Mouse (Mus musculus): ENCODE results near the gene Tex11. TPM values are rescaled to one million over a fixed set of nuclear protein-coding genes. Genes with fewer than 3 reads are reported as not detected.

Tex11 gene
- polyA plus RNA-seq, 1 experiment from 2014 or later, result 0.29 TPM

Other genes with a start within 250 kb of the Tex11 start
- 0.24 and 0.71 TPM in 2 replicates for gene Slc7a3, start 26.4 kb upstream of the Tex11 start, polyA plus RNA-seq (2016; fragmentation: Nextera tagmentation; extraction: Ambion mirVana)
- 47.4 and 49.5 TPM in 2 replicates for gene Snx12, start 162.9 kb upstream of the Tex11 start, polyA plus RNA-seq (2016; fragmentation: Nextera tagmentation; extraction: Ambion mirVana)
- gene Foxo4, start 194.9 kb upstream of the Tex11 start, polyA plus RNA-seq (2016; fragmentation: Nextera tagmentation; extraction: Ambion mirVana), result 1.4 and 1.7 TPM in 2 replicates
- gene Gm614, start 204.3 kb upstream of the Tex11 start, polyA plus RNA-seq (2016; fragmentation: Nextera tagmentation; extraction: Ambion mirVana), result not detected in 2 replicates
- gene Il2rg, start 208.6 kb upstream of the Tex11 start, polyA plus RNA-seq (2016; fragmentation: Nextera tagmentation; extraction: Ambion mirVana), result 10.7 and 11.8 TPM in 2 replicates
- not detected in 2 replicates for gene Gm20489, start 209.4 kb upstream of the Tex11 start, polyA plus RNA-seq (2016; fragmentation: Nextera tagmentation; extraction: Ambion mirVana)
- 30.5 and 30.7 TPM in 2 replicates for gene Med12, start 214.4 kb upstream of the Tex11 start, polyA plus RNA-seq (2016; fragmentation: Nextera tagmentation; extraction: Ambion mirVana)
- 2.2 and 2.9 TPM in 2 replicates for gene Nlgn3, start 239.5 kb upstream of the Tex11 start, polyA plus RNA-seq (2016; fragmentation: Nextera tagmentation; extraction: Ambion mirVana)

Measured in heart, embryonic 12.5 days (tissue).